Mouse (Mus musculus): ENCODE measurements around the gene Dlg2. TPM values are rescaled to one million over a fixed set of nuclear protein-coding genes. Genes with fewer than 3 reads are reported as not detected.

The Dlg2 gene
- total and polyA plus RNA-seq, 3 experiments: 0.72 to 1.9 (median 1.7) TPM

- no peak for DNase-seq
- TF ChIP-seq EP300 (IDR thresholded peaks at IDR 0.05; ENCODE audit: insufficient read depth, low read depth, low read length) (no peak), POLR2A (IDR thresholded peaks at IDR 0.05; ENCODE audit: insufficient read depth, low read depth, low read length) (no peak), CTCF (IDR thresholded peaks at IDR 0.05) (no peak)
- H3K9ac ChIP-seq (ENCODE audit: low read depth, low read length): no peak overlapping the region
- no peaks in the 10 kb centered on the region for H3K36me3 ChIP-seq (ENCODE audit: control insufficient read depth, insufficient read depth, low read length)
- intact Hi-C loops (cut with DNase I): no loop called here
- H3K4me1 ChIP-seq (ENCODE audit: control insufficient read depth, insufficient read depth, low read length): no peaks in the 10 kb centered on the region
- H3K79me2 ChIP-seq (replicated peaks; ENCODE audit: control insufficient read depth, insufficient read depth, low read length): no peaks in the 10 kb centered on the region
- no peak overlapping the region for H3K4me3 ChIP-seq
- no peak overlapping the region for H3K27ac ChIP-seq
- 85% methylated on average over 3 of the region's 3 CpGs for WGBS
- H3K27me3 ChIP-seq (ENCODE audit: control insufficient read depth, insufficient read depth, low read length): no peaks in the 10 kb centered on the region; the same call in 1 of the 2 replicates
Observed at GRCm38 (mm10) chr7:92423017-92423416, 1946.5 kb downstream of the Dlg2 start.

DNA sequence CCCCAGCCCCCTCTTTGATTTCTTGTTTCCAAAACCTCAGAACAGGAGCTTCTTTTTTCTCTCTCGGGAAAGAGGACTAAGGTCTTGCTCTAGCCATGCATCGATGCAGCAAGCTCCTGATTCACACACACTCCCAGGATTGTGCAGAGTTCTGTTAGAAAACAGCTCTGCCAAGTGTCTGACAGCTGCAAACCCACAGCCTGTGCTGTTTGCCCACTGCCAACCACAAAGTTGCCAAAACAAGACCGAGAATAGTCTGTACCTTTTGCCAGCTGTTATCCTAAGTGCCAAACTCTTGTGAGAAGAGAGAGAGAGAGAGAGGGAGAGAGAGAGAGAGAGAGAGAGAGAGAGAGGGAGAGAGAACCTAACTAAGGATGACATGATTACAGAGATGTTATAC lies 1948.2 kb downstream of the Dlg2 start:
- TF ChIP-seq EP300 (IDR thresholded peaks at IDR 0.05; ENCODE audit: insufficient read depth, low read depth, low read length) (no peak), POLR2A (IDR thresholded peaks at IDR 0.05; ENCODE audit: insufficient read depth, low read depth, low read length) (no peak), CTCF (IDR thresholded peaks at IDR 0.05) (no peak)
- no peaks in the 10 kb centered on the region; the same call in 1 of the 2 replicates for H3K27me3 ChIP-seq (ENCODE audit: control insufficient read depth, insufficient read depth, low read length)
- H3K4me3 ChIP-seq: no peak overlapping the region
- H3K27ac ChIP-seq: no peak overlapping the region
- H3K4me1 ChIP-seq (ENCODE audit: control insufficient read depth, insufficient read depth, low read length): no peaks in the 10 kb centered on the region
- WGBS: 62% methylated on average over 3 of the region's 3 CpGs
- no peaks in the 10 kb centered on the region for H3K79me2 ChIP-seq (replicated peaks; ENCODE audit: control insufficient read depth, insufficient read depth, low read length)
- intact Hi-C loops (cut with DNase I): no loop called here
- no peak for DNase-seq
- no peak overlapping the region for H3K9ac ChIP-seq (ENCODE audit: low read depth, low read length)
- H3K36me3 ChIP-seq (ENCODE audit: control insufficient read depth, insufficient read depth, low read length): no peaks in the 10 kb centered on the region

DNA sequence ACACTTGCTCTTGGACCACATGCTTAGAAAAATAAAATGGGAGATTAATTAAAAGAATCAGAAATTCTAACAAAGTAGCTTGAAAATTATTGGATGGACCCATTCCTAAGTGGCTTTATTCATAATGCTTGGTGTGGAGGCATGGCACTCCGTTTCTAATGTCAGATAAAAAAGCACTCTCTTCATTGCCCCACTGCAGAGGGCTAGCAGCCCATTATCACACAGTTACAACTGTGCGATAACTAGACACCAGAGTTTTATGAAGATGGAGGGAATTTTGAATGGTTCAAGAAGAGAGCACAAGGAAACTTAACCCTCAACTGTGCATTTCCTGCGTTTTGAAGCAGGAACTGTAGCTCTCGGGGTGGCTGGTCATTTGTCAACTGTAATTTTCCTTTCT lies 1950.8 kb downstream of the Dlg2 start:
- intact Hi-C loops (cut with DNase I): no loop called here
- H3K36me3 ChIP-seq (ENCODE audit: control insufficient read depth, insufficient read depth, low read length): no peaks in the 10 kb centered on the region
- DNase-seq: no peak
- H3K4me3 ChIP-seq: no peak overlapping the region
- 68% methylated on average over 4 of the region's 4 CpGs for WGBS
- H3K9ac ChIP-seq (ENCODE audit: low read depth, low read length): no peak overlapping the region
- H3K4me1 ChIP-seq (ENCODE audit: control insufficient read depth, insufficient read depth, low read length): no peaks in the 10 kb centered on the region
- TF ChIP-seq CTCF (IDR thresholded peaks at IDR 0.05) (no peak), EP300 (IDR thresholded peaks at IDR 0.05; ENCODE audit: insufficient read depth, low read depth, low read length) (no peak), POLR2A (IDR thresholded peaks at IDR 0.05; ENCODE audit: insufficient read depth, low read depth, low read length) (no peak)
- H3K27ac ChIP-seq: no peak overlapping the region
- H3K79me2 ChIP-seq (replicated peaks; ENCODE audit: control insufficient read depth, insufficient read depth, low read length): no peaks in the 10 kb centered on the region
- no peaks in the 10 kb centered on the region; the same call in 1 of the 2 replicates for H3K27me3 ChIP-seq (ENCODE audit: control insufficient read depth, insufficient read depth, low read length)

DNA sequence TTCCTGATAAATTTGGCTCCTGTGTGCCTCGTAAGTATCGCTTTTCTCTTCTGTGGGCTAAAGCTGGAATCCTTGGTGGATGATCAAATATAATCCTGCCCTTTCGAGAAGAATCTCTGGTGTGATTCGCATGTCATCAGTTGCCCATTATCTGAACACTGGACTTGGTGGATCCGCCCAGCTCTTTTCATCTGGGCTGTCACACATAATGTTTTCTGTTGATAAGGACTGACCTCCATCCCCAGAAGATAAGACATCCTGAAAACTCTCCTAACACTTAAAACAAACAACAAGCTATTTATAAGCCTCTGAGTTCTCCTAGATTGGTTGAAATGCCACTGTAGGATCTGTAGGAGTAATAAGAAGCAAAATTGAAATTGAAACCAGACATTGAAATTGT lies 1952.2 kb downstream of the Dlg2 start:
- TF ChIP-seq POLR2A (IDR thresholded peaks at IDR 0.05; ENCODE audit: insufficient read depth, low read depth, low read length) (no peak), EP300 (IDR thresholded peaks at IDR 0.05; ENCODE audit: insufficient read depth, low read depth, low read length) (no peak), CTCF (IDR thresholded peaks at IDR 0.05) (no peak)
- H3K27ac ChIP-seq: no peak overlapping the region
- 27% methylated on average over 5 of the region's 5 CpGs for WGBS

DNA sequence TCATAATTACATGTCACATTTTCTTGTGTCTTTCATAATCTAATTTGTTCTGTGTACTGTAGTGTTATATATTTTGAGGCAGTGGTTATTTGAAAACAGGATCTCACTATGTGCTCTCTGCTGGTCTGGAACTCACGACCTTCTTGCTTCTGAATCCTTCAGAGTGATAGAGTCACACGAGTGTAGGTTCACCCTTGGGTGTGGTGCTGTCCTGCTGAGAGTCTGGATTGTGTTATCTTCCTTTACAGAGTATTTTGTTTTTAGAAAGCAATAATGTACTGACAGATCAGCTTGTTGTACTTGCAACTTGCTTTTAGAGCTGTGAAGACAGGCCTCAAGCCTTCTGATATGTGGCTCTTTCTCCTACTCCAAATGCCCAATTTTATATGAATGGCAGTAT lies 1953.8 kb downstream of the Dlg2 start:
- no peak for DNase-seq
- Histone ChIP-seq H3K4me3 (no peak overlapping the region), H3K27ac (no peak overlapping the region), H3K4me1 (ENCODE audit: control insufficient read depth, insufficient read depth, low read length) (no peaks in the 10 kb centered on the region), H3K36me3 (ENCODE audit: control insufficient read depth, insufficient read depth, low read length) (no peaks in the 10 kb centered on the region), H3K9ac (ENCODE audit: low read depth, low read length) (no peak overlapping the region), H3K27me3 (ENCODE audit: control insufficient read depth, insufficient read depth, low read length) (no peaks in the 10 kb centered on the region; the same call in 1 of the 2 replicates), H3K79me2 (replicated peaks; ENCODE audit: control insufficient read depth, insufficient read depth, low read length) (no peaks in the 10 kb centered on the region)
- TF ChIP-seq POLR2A (IDR thresholded peaks at IDR 0.05; ENCODE audit: insufficient read depth, low read depth, low read length): no peak
- intact Hi-C loops (cut with DNase I): no loop called here
- 46% methylated on average over 2 of the region's 2 CpGs for WGBS

More for the DNA sequence above, 1952.2 kb downstream of the Dlg2 start:
- Histone ChIP-seq H3K4me1 (ENCODE audit: control insufficient read depth, insufficient read depth, low read length) (no peaks in the 10 kb centered on the region), H3K4me3 (no peak overlapping the region), H3K9ac (ENCODE audit: low read depth, low read length) (no peak overlapping the region), H3K27me3 (ENCODE audit: control insufficient read depth, insufficient read depth, low read length) (no peaks in the 10 kb centered on the region; the same call in 1 of the 2 replicates), H3K79me2 (replicated peaks; ENCODE audit: control insufficient read depth, insufficient read depth, low read length) (no peaks in the 10 kb centered on the region), H3K36me3 (ENCODE audit: control insufficient read depth, insufficient read depth, low read length) (no peaks in the 10 kb centered on the region)
- DNase-seq: no peak
- intact Hi-C loops (cut with DNase I): no loop called here

GRCm38 (mm10) chr7:92437168-92437567 lies 1960.7 kb downstream of the Dlg2 start:
- Histone ChIP-seq H3K9ac (ENCODE audit: low read depth, low read length) (no peak overlapping the region), H3K4me3 (no peak overlapping the region), H3K4me1 (ENCODE audit: control insufficient read depth, insufficient read depth, low read length) (no peaks in the 10 kb centered on the region), H3K27ac (no peak overlapping the region), H3K36me3 (ENCODE audit: control insufficient read depth, insufficient read depth, low read length) (no peaks in the 10 kb centered on the region), H3K79me2 (replicated peaks; ENCODE audit: control insufficient read depth, insufficient read depth, low read length) (no peaks in the 10 kb centered on the region), H3K27me3 (ENCODE audit: control insufficient read depth, insufficient read depth, low read length) (no peaks in the 10 kb centered on the region)
- no peak for DNase-seq
- whole genome bisulfite sequencing: 87% methylated on average over 2 of the region's 2 CpGs
- TF ChIP-seq EP300 (IDR thresholded peaks at IDR 0.05; ENCODE audit: insufficient read depth, low read depth, low read length) (no peak), POLR2A (IDR thresholded peaks at IDR 0.05; ENCODE audit: insufficient read depth, low read depth, low read length) (no peak), CTCF (IDR thresholded peaks at IDR 0.05) (no peak)
- intact Hi-C loops (cut with DNase I): no loop called here
